ENCODE assay signal across 12 mouse cellular contexts in the genomic region with DNA sequence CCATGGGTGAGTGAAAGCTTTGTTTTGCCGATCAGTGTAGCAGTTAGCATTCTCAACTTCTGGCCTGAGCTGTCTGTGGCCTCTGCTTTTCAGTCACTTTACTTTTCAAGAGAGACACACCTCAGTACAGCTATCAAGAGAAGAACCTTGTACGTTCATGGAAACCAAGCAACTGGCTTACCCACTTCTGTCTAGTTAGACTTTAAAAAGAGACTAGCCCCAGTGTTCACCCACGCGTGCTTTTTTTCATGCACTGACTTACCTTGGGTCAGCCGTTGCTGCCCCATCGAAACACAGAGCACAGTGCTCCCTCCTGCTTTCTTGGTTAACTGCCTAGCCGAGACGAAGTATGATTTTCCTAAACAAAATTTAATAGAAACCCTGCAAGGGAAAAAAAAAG. TPM values are rescaled to one million over a fixed set of nuclear protein-coding genes. Genes with fewer than 3 reads are reported as not detected.
A peak's percentile ranks its signal among the peaks of the same experiment; 100 is the strongest.
DNase-seq lines count a peak whose midpoint lies in the region; ATAC-seq and TF ChIP-seq lines count a peak whose summit lies in the region.
"Had no signal": no experiment of that assay in that cellular context is flagged by ENCODE, and none has a peak within 500 bp of the region (broad histone marks: within the 10 kb centered on the region; RNA-seq: fewer than 3 reads in every experiment).

No protein-coding gene starts in this region.

- no peaks in the 10 kb centered on the region for H3K9me3 ChIP-seq in heart, embryonic 15.5 days (replicated peaks)
- no peaks in the 10 kb centered on the region for H3K9me3 ChIP-seq in heart, embryonic 12.5 days (replicated peaks)
- H3K9me3 ChIP-seq in kidney, postnatal 0 days (replicated peaks; ENCODE audit: low read length): no peaks in the 10 kb centered on the region
- no peaks in the 10 kb centered on the region for H3K9me3 ChIP-seq in CH12.LX (replicated peaks; ENCODE audit: low read length)
- H3K9me3 ChIP-seq: embryonic facial prominence, embryonic 15.5 days; forebrain, embryonic 10.5 days; G1E had no signal

- H3K36me3 ChIP-seq in heart, embryonic 15.5 days: no peaks in the 10 kb centered on the region
- no peaks in the 10 kb centered on the region for H3K36me3 ChIP-seq in heart, embryonic 12.5 days
- H3K36me3 ChIP-seq in kidney, postnatal 0 days (ENCODE audit: insufficient read depth, low read length): no peaks in the 10 kb centered on the region
- H3K36me3 ChIP-seq in CH12.LX (replicated peaks in 1 of 2; ENCODE audit: control insufficient read depth in 1 of 2, insufficient read depth in 1 of 2, low read length in 1 of 2): peaks cover 20 to 49% of the 10 kb centered on the region in 2 experiments
- no peaks in the 10 kb centered on the region for H3K36me3 ChIP-seq in thymus, adult 2 months (ENCODE audit: control insufficient read depth, insufficient read depth, low read length)
- H3K36me3 ChIP-seq: embryonic facial prominence, embryonic 15.5 days; forebrain, embryonic 10.5 days; G1E had no signal

- H3K27me3 ChIP-seq in heart, embryonic 15.5 days: no peaks in the 10 kb centered on the region
- H3K27me3 ChIP-seq in heart, embryonic 12.5 days (replicated peaks): no peaks in the 10 kb centered on the region
- no peaks in the 10 kb centered on the region for H3K27me3 ChIP-seq in kidney, postnatal 0 days (ENCODE audit: insufficient read depth, low read length)
- no peaks in the 10 kb centered on the region for H3K27me3 ChIP-seq in CH12.LX (replicated peaks)
- no peaks in the 10 kb centered on the region for H3K27me3 ChIP-seq in thymus, adult 2 months (ENCODE audit: control insufficient read depth, insufficient read depth, low read length)
- H3K27me3 ChIP-seq: embryonic facial prominence, embryonic 15.5 days had no signal

- no peak for ATAC-seq in heart, embryonic 15.5 days (replicated peaks; ENCODE audit: insufficient number of reproducible peaks, insufficient read depth, low FRiP score, low read depth)
- no peak for ATAC-seq in heart, embryonic 12.5 days (ENCODE audit: insufficient number of reproducible peaks, low FRiP score)
- no peak for ATAC-seq in kidney, postnatal 0 days (replicated peaks; ENCODE audit: low FRiP score, low read depth)

- no peak for TF ChIP-seq EP300 in CH12.LX (IDR thresholded peaks at IDR 0.05; ENCODE audit: low read length)

- peaks cover 73% of the 10 kb centered on the region for H3K79me2 ChIP-seq in CH12.LX (replicated peaks; ENCODE audit: control insufficient read depth, extremely low read depth, insufficient read depth, poor library complexity, severe bottlenecking)

- no peak overlapping the region for H3K4me3 ChIP-seq in heart, embryonic 15.5 days
- H3K4me3 ChIP-seq in heart, embryonic 12.5 days: no peak overlapping the region
- H3K4me3 ChIP-seq in kidney, postnatal 0 days (replicated peaks; ENCODE audit: low read depth, low read length): no peak overlapping the region
- H3K4me3 ChIP-seq in CH12.LX (replicated peaks in 1 of 3; ENCODE audit: low read depth in 2 of 3, low read length in 2 of 3, poor library complexity in 1 of 3): peak overlapping the region in 2 of 3 experiments; percentile 3 to 16
- H3K4me3 ChIP-seq in bone marrow, adult 2 months (replicated peaks; ENCODE audit: control insufficient read depth, low read depth, low read length): no peak overlapping the region
- H3K4me3 ChIP-seq in thymus, adult 2 months (ENCODE audit: control insufficient read depth, insufficient read depth, low read length): no peak overlapping the region
- H3K4me3 ChIP-seq: embryonic facial prominence, embryonic 15.5 days; forebrain, embryonic 10.5 days had no signal

- H3K4me2 ChIP-seq in heart, embryonic 15.5 days: no peak overlapping the region
- no peak overlapping the region for H3K4me2 ChIP-seq in heart, embryonic 12.5 days
- H3K4me2 ChIP-seq in kidney, postnatal 0 days (ENCODE audit: low read length): no peak overlapping the region
- peak overlapping the region; percentile 74 for H3K4me2 ChIP-seq in CH12.LX (ENCODE audit: insufficient read depth, low read depth, poor library complexity, severe bottlenecking)
- H3K4me2 ChIP-seq: embryonic facial prominence, embryonic 15.5 days had no signal

- 82% methylated on average over 8 of the region's 8 CpGs for WGBS in heart, embryonic 15.5 days
- WGBS in heart, embryonic 12.5 days: 86% methylated on average over 8 of the region's 8 CpGs
- 69% methylated on average over 8 of the region's 8 CpGs for WGBS in kidney, postnatal 0 days
- 51% methylated on average over 8 of the region's 8 CpGs for WGBS in bone marrow, adult 2 months
- 67% methylated on average over 8 of the region's 8 CpGs for WGBS in thymus, adult 2 months

- no peak overlapping the region for H3K9ac ChIP-seq in heart, embryonic 15.5 days
- H3K9ac ChIP-seq in heart, embryonic 12.5 days: no peak overlapping the region
- no peak overlapping the region for H3K9ac ChIP-seq in kidney, postnatal 0 days (ENCODE audit: low read depth, low read length)
- peak overlapping the region; percentile 90 for H3K9ac ChIP-seq in CH12.LX (ENCODE audit: insufficient read depth, low read depth)
- H3K9ac ChIP-seq: embryonic facial prominence, embryonic 15.5 days had no signal

- no peak for TF ChIP-seq CTCF in kidney, postnatal 0 days (IDR thresholded peaks at IDR 0.05; ENCODE audit: low read depth)
- TF ChIP-seq CTCF in CH12.LX (conservative IDR thresholded peaks at IDR 0.05 in 1 of 2, IDR thresholded peaks at IDR 0.05 in 1 of 2; ENCODE audit: low read depth in 2 of 2, low read length in 2 of 2): no peak
- no peak for TF ChIP-seq CTCF in bone marrow, adult 2 months (IDR thresholded peaks at IDR 0.05; ENCODE audit: control insufficient read depth, insufficient read depth, low read length)
- TF ChIP-seq CTCF in thymus, adult 2 months (IDR thresholded peaks at IDR 0.05; ENCODE audit: borderline replicate concordance, control insufficient read depth, extremely low read depth, insufficient read depth, low read length, poor library complexity): no peak

- peak overlapping the region; percentile 63 for H3K27ac ChIP-seq in heart, embryonic 15.5 days
- no peak overlapping the region for H3K27ac ChIP-seq in heart, embryonic 12.5 days (ENCODE audit: poor library complexity, severe bottlenecking)
- H3K27ac ChIP-seq in kidney, postnatal 0 days: 0 out of 2 replicates have a peak overlapping the region, but pooled peaks have one; percentile 32
- H3K27ac ChIP-seq in CH12.LX (ENCODE audit: insufficient read depth, low read depth): peak overlapping the region; percentile 34; the same call in 1 of the 2 replicates
- H3K27ac ChIP-seq in bone marrow, adult 2 months (ENCODE audit: control insufficient read depth, insufficient read depth, low read depth, low read length, poor library complexity): 0 out of 2 replicates have a peak overlapping the region, but pooled peaks have one; percentile 30
- no peak overlapping the region for H3K27ac ChIP-seq in thymus, adult 2 months (ENCODE audit: control insufficient read depth, insufficient read depth, low read length)
- H3K27ac ChIP-seq: embryonic facial prominence, embryonic 15.5 days; forebrain, embryonic 10.5 days had no signal

- dilution Hi-C loops in CH12.LX (cut with MboI; ENCODE audit: extremely low pct_ligation_motif_present, extremely low pct_unique_long_range_greater_than_20kb, low sequenced_read_pairs): no loop called here

- DNase-seq in kidney, postnatal 0 days (ENCODE audit: low spot score): no peak
- no peak for DNase-seq in kidney, adult 8-10 months
- no peak for DNase-seq in CH12.LX (ENCODE audit: extremely low read depth)
- DNase-seq in thymus, adult 2 months: no peak
- DNase-seq: cerebellum, postnatal 10 days; embryo, embryonic 11 days had no signal

- peaks cover 48% of the 10 kb centered on the region for H3K4me1 ChIP-seq in heart, embryonic 15.5 days (replicated peaks)
- H3K4me1 ChIP-seq in heart, embryonic 12.5 days (replicated peaks): peaks cover 45% of the 10 kb centered on the region
- H3K4me1 ChIP-seq in kidney, postnatal 0 days (replicated peaks; ENCODE audit: insufficient read depth, low read length): peaks cover 27% of the 10 kb centered on the region
- H3K4me1 ChIP-seq in CH12.LX (ENCODE audit: control insufficient read depth in 1 of 2, insufficient read depth in 2 of 2): peaks cover 13 to 69% of the 10 kb centered on the region in 2 experiments
- H3K4me1 ChIP-seq in bone marrow, adult 2 months (ENCODE audit: control insufficient read depth, insufficient read depth, low read length): peaks cover 13% of the 10 kb centered on the region
- peaks cover 21% of the 10 kb centered on the region for H3K4me1 ChIP-seq in thymus, adult 2 months (replicated peaks; ENCODE audit: control insufficient read depth, insufficient read depth, low read length)
- H3K4me1 ChIP-seq: embryonic facial prominence, embryonic 15.5 days had no signal

- TF ChIP-seq RAD21 in CH12.LX (IDR thresholded peaks at IDR 0.05; ENCODE audit: low read depth, low read length): no peak

- in situ Hi-C loops in CH12.LX (cut with MboI; ENCODE audit: low pct_ligation_motif_present, low pct_unique_long_range_greater_than_20kb, low sequenced_read_pairs): no loop called here

- TF ChIP-seq POLR2A in CH12.LX (IDR thresholded peaks at IDR 0.05; ENCODE audit: low read depth, low read length): no peak
- no peak for TF ChIP-seq POLR2A in bone marrow, adult 2 months (IDR thresholded peaks at IDR 0.05; ENCODE audit: borderline replicate concordance, control insufficient read depth, low read depth, low read length)
- TF ChIP-seq POLR2A in thymus, adult 2 months (IDR thresholded peaks at IDR 0.05; ENCODE audit: control insufficient read depth, extremely low read depth, insufficient read depth, low read length, poor library complexity): no peak

RNA-seq across cellular contexts. Expression of a gene that starts 6.4 kb away (rescaled TPM):
- polyA plus RNA-seq in heart, embryonic 15.5 days (2015; fragmentation: Nextera tagmentation; extraction: Ambion mirVana): 2.6 and 3.2 TPM in 2 replicates
- polyA plus RNA-seq in heart, embryonic 12.5 days (2016; fragmentation: Nextera tagmentation; extraction: Ambion mirVana): 4.4 and 4.8 TPM in 2 replicates
- polyA plus RNA-seq in kidney, postnatal 0 days (2015; fragmentation: Nextera tagmentation; extraction: Ambion mirVana): 2.2 and 3.0 TPM in 2 replicates
- total RNA-seq in CH12.LX (2012; rRNA removed) (27.6 and 28.8 TPM in 2 replicates), CH12.LX (2014; rRNA removed) (15.8 and 16.3 TPM in 2 replicates)
- 27.3 and 31.0 TPM in 2 replicates for polyA plus RNA-seq in CH12.LX (2012; ENCODE audit: insufficient read length, low read depth)
- polyA plus RNA-seq in bone marrow, adult 2 months (2011; ENCODE audit: insufficient read depth, insufficient read length, low replicate concordance, missing spikeins): 11.2 and 27.0 TPM in 2 replicates
- polyA plus RNA-seq in thymus, adult 2 months (2012; rRNA removed): 2.9 and 3.5 TPM in 2 replicates

RNA-seq across cellular contexts. Expression of a gene that starts 33.1 kb away (rescaled TPM):
- 33.9 and 34.8 TPM in 2 replicates for polyA plus RNA-seq in heart, embryonic 15.5 days (2015; fragmentation: Nextera tagmentation; extraction: Ambion mirVana)
- 35.4 and 36.4 TPM in 2 replicates for polyA plus RNA-seq in heart, embryonic 12.5 days (2016; fragmentation: Nextera tagmentation; extraction: Ambion mirVana)
- polyA plus RNA-seq in kidney, postnatal 0 days (2015; fragmentation: Nextera tagmentation; extraction: Ambion mirVana): 61.1 and 64.8 TPM in 2 replicates
- 26.5 and 28.0 TPM in 2 replicates for total RNA-seq in CH12.LX (2012; rRNA removed)
- total RNA-seq in CH12.LX (2014; rRNA removed): 53.1 and 53.6 TPM in 2 replicates
- 30.2 and 32.4 TPM in 2 replicates for polyA plus RNA-seq in CH12.LX (2012; ENCODE audit: insufficient read length, low read depth)
- 8.6 and 19.1 TPM in 2 replicates for polyA plus RNA-seq in bone marrow, adult 2 months (2011; ENCODE audit: insufficient read depth, insufficient read length, low replicate concordance, missing spikeins)
- polyA plus RNA-seq in thymus, adult 2 months (2012; rRNA removed): 26.1 and 27.2 TPM in 2 replicates

Comparison
In these comparisons a context has a peak if more than half of its experiments do, and no peak if none do; other contexts are left out.
1. H3K27ac ChIP-seq: peak in heart, embryonic 15.5 days (single experiment), kidney, postnatal 0 days (single experiment), CH12.LX (single experiment) and bone marrow, adult 2 months (single experiment); none in heart, embryonic 12.5 days (single experiment) and thymus, adult 2 months (single experiment).
2. H3K4me3 ChIP-seq: peak in CH12.LX (2 of 3); none in heart, embryonic 15.5 days (single experiment), heart, embryonic 12.5 days (single experiment), kidney, postnatal 0 days (single experiment), bone marrow, adult 2 months (single experiment) and thymus, adult 2 months (single experiment).